Mouse (Mus musculus): ENCODE results near the gene Tmc8.

The Tmc8 gene

GRCm38 (mm10) chr11:117781993-117782704 lies at the start of gene Tmc8, which contains the start of gene Tmc6:
Gene Tmc8 (plus strand): TSS chr11:117782076.
Gene Tmc6 (minus strand): TSS chr11:117782198.
- DNase-seq (ENCODE audit: low spot score) = no peak

DNA sequence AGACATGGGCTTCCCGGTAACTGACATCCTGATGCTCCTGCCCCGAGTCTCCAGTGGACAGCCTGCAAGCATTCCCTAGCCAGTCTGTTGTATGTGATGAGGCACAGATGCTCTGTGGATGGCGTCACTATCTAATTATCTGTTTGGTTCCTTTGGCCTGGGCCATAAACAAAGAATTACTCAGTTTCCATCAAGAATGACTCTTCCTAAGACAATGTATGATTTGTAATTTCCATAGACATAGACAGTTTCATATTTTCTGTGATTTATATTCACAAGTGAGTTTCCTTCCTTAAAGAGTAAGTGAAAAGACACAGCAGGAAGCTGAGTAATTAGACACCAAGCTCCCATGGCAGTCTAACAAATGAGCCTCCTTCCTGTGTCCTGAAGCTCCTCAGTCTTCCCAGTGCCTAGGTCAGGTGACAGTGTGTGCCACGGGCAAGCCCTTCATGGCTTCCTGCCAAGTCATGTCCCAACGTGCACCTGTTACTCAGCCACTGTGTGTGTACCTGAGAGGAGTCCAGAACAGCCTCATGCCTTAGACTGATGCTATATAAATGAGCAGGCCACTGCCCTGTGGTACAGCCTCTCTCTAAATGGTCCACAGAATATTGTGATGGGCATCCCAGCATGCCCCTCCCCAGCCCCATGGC lies 45.7 kb upstream of the Tmc8 start:
- DNase-seq (ENCODE audit: low spot score) = no peak

- no peak for DNase-seq (ENCODE audit: low spot score)
Measured at GRCm38 (mm10) chr11:117738123-117738522, 43.8 kb upstream of the Tmc8 start.

- DNase-seq (ENCODE audit: low spot score) = no peak
Measured at GRCm38 (mm10) chr11:117741128-117741527, 40.7 kb upstream of the Tmc8 start.

- no peak for DNase-seq (ENCODE audit: low spot score)
Measured at GRCm38 (mm10) chr11:117742243-117742642, 39.6 kb upstream of the Tmc8 start.

DNA sequence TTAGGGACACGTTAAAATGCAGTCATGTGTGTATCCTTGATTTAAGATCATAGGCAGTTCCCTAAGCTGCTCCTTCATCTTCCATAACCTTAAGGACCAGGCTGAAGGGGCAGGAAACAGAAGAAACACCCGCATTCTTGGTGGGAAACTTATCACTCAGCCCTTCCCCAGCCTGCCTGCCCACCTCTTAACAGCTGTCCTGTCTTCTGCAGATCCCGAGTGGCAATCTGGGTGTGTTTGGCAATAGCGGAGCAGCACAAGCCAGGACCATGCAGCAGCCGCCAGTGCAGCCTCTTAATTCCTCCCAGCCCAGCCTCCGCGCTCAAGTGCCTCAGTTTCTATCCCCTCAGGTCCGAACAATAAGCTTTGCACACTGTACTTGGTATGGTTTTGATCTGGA lies 39.2 kb upstream of the Tmc8 start:
- DNase-seq (ENCODE audit: low spot score) = no peak

GRCm38 (mm10) chr11:117743454-117744030 lies 38.3 kb upstream of the Tmc8 start:
- DNase-seq (ENCODE audit: low spot score) = no peak

GRCm38 (mm10) chr11:117748628-117749027 lies 33.2 kb upstream of the Tmc8 start:
- no peak for DNase-seq (ENCODE audit: low spot score)

DNA sequence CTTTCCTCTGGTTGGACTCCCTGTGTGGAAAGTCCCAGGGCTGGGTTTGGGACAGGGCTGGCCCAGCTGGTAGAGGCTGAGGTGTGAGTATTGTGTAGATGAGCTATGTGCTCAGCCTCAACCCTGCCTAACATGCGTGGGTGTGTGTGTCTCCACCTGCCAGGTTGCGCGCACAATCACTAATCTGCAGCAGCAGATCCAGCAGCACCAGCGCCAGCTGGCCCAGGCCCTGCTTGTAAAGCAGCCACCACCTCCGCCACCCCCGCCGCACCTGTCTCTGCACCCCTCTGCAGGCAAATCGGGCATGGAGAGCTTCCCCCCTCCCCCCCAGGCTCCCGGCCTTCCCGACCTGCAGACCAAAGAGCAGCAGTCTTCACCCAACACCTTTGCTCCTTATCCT lies 32.5 kb upstream of the Tmc8 start:
- DNase-seq (ENCODE audit: low spot score) = peak; percentile 68

DNA sequence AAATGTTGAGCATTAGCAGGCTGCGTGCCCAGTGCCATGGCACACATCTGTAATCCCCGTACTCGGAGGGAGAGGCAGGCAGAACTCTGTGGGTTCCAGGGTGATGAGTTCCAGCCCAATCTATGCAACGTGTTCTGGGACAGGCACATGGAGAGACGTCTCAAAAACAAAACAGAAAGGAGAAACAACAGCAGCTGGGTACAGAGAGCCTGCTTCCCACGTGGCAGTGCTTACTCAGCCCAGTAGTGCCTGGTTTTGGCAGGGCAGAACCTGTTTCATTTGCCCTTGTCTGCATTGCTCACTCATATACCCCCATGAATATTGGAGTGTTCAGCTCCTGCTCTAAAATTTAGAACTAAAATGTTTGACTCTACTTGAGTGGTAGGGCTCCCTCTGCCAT lies 30.3 kb upstream of the Tmc8 start:
- no peak for DNase-seq (ENCODE audit: low spot score)

DNA sequence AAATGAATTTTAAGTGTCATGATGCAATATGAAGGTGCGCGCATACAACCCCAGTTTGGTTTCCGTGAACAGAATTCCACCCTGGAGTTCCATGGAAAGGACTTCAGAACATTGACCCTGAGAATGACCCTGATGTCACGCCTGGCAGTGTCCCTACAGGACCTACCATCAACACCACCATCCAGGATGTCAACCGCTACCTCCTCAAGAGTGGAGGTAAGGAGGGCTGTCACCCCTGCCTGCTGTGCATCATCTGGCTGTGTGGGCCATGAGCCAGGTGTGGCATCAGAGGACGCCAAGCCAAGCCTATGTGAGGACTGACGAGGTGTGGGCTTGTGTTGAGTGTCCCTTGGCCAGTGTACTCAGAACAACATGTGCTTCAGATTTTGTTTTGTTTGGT lies 26.0 kb upstream of the Tmc8 start:
- DNase-seq (ENCODE audit: low spot score) = no peak

DNA sequence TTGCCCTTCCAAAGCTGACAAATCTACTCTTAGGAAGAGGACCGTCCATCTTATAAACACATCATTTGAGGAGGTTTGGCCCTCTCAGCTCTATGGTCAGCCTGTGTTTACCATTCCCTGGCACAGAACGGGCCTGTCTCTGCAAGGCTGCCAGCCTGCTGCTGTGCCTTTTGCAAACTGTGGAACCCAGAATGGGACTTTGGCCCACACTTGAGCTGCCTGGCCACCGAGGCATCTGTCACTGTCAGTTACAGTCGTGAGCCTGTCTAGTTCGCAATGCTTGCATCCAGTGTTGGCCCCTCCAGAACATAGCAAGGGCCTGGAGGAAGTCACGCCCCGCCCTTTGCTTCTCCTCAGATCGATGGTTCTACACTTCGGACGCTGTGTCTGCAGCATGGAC lies 22.6 kb upstream of the Tmc8 start:
- DNase-seq (ENCODE audit: low spot score) = no peak

DNA sequence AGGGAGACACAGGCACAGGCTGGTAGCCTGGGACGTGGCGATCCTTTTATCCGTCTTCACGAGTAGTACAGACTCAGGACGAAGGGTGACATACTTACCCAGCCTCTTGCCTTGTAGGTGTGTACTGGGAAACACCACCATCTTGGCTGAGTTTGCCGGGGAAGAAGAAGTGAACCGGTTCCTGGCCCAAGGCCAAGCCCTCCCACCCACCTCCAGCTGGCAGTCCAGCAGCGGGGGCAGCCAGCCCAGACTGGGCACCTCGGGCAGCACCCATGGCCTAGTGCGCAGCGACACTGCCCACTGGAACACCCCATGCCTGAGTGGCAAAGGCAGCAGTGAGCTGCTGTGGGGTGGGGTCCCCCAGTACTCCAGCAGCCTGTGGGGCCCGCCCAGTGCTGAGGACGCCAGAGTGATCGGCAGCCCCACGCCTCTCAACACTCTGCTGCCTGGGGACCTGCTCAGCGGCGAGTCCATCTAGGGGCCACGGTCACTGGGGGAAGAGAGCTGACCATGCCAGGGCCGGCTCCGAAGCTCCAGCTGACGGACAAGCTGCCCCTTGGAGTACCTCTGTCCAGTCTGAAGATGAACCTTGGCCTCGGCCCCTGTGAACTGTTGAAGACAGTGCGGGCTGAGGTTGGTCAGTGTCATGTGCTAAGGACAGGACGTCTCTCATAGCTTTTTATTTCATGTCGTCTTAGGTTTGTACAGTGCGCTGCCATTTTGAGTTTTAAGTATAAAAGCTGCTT lies 21.3 kb upstream of the Tmc8 start:
- DNase-seq (ENCODE audit: low spot score) = no peak

DNA sequence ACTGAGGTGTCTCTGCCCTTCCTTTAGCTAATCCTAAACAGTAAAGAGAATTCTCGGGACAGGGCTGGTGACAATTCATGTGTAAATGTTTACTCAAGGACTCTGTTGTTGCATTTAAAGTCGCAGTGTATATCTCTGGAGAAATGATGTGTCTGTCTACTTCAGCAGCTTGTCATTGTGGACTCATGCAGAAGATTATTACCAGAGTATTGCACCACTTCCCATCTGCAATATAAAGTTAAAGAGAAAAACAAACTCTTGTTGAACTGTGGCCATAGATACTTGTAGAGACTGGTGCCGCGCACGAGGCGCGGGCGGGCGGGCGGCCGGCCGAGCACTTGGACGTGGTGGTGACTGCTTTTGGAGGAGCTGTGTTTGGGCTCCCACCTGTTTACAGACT lies 20.1 kb upstream of the Tmc8 start:
- no peak for DNase-seq (ENCODE audit: low spot score)

DNA sequence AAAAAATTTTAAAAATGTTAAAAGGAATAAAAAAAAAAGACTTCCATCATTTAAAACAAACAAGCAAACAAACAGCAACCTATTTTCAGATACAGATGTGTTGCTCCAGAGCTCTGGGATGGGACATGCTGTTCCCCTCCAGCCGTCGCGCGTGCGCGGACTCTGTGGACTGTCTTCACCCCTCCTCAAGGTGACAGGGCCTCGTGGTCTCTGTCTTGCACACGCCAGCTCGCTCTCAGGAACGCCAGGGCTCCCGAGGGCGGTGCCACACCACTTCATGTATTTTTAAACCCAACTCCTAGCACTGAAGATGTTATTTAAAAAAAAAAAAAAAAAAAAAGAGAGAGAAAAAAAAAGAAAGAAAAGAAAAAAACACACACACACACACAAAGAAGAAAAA lies 19.6 kb upstream of the Tmc8 start:
- no peak for DNase-seq (ENCODE audit: low spot score)

DNA sequence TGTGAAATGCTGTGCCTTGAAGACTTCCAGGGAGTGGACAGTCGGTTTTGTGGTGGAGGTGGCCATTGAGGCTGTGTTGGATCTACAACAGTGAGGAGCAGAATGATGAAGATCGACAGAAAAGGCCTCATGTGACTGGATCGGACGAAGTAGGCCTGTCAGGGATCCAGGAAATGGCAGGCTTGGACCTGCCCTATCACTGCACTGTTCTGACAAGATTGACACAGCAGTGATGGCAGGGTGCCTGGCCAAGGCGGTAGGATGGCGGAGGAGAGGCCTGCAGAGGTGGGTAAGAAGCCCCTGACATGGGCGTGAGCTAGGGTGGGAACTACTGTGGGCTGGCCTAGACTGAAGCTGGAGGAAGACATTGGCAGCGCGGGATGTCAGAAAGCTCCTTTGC lies 17.6 kb upstream of the Tmc8 start:
- no peak for DNase-seq (ENCODE audit: low spot score)

GRCm38 (mm10) chr11:117765361-117765760 lies 16.5 kb upstream of the Tmc8 start:
- DNase-seq (ENCODE audit: low spot score) = no peak

DNA sequence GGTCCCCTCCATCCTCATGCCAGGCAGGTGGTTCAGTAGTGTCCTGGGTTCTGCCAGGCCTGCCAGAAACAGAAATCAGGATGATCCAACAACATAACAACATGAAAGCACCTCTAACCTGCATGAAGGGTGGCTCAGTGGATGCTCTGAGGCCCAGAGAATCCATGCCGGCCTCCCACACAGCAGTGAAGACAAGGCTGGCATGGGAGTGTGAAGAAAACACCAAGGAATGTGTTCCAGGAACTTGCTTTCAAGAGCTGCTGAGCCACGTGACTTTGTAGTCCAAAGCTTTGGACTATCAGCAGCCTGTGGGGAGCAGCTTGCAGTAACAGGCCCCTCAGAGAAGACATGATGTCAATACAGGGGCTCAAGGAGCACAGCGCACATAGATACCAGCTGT lies 15.6 kb upstream of the Tmc8 start:
- DNase-seq (ENCODE audit: low spot score) = no peak

DNA sequence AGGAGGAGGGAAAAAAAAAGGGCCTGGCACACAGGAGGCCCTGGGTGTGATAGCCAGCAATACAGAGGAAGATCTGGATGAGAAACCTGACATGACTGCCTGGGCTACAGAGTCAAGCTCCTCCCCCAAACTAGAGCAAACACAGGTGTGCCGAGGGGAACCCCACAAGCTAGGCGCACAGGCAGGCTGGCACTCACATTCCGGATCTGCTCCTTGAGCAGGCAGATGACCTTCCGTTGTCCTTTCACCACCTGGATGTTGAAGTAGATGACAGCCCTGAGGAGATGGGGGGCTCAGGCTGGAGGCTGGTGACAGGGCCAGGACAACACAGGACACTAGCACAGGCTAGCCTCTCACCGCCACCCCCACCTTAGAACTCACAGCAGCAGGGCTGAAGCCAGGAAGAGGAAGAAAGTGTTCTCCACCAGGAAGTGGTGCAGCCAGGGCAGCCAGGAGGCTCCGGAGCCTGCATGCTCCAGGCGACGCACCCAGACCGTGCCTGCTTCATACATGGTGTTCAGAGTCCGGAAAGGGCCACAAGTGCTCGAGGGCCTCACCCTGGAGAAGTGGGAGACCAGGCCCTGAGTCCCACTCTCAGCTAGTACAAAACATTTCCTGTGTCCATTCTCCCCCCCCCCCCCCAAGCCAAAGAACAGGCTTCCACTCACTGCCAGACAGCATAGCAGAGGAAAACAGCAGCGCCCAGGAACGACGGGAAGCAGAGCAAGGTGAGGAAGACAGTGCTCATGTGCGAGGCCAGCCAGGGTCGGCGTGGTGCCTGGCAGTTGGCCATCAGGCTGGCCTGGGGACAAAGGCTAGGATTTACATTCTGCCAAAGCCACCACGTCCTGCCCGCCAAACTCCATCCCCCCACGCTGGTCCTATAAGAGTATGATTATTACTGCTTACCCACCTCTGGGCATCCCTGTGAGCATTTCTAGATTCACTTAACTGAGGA lies 12.9 kb upstream of the Tmc8 start:
- DNase-seq (ENCODE audit: low spot score) = no peak

DNA sequence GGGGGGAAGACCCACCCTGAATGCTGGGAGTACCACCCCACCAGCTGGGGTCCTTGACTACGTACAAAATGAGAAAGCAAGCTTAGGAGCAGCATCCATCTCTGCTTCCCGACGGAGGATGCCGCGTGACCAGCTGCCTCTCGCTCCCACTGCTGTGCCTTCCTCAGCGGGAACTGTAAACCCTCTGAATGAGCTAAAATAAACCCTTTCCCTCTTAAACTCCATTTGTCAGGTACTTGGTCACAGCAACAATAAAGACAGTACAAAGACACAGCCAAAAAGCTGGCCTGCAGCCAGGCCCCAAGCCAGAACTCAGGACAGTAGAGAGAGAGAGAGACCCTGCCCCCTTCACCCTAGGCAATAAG lies 12.2 kb upstream of the Tmc8 start:
- DNase-seq (ENCODE audit: low spot score) = no peak

GRCm38 (mm10) chr11:117770407-117770806 lies 11.5 kb upstream of the Tmc8 start:
- no peak for DNase-seq (ENCODE audit: low spot score)

GRCm38 (mm10) chr11:117772352-117772751 lies 9.5 kb upstream of the Tmc8 start:
- DNase-seq (ENCODE audit: low spot score) = no peak

Data from layer of hippocampus, adult 9-10 months (tissue).